Mouse (Mus musculus) myocyte (in vitro differentiated cells): ENCODE measurements around the gene Adam12. TPM values are rescaled to one million over a fixed set of nuclear protein-coding genes. Genes with fewer than 3 reads are reported as not detected.

ENCODE experiments used
- H3K27me3 ChIP-seq: one replicate; pipeline ENCODE4 v1.6.1; 2011; ENCODE audit not compliant: control insufficient read depth, insufficient read depth, insufficient read length
- H3K36me3 ChIP-seq: one replicate; pipeline ENCODE4 v1.6.1; 2011; ENCODE audit not compliant: control insufficient read depth, insufficient read depth
- H3K4me2 ChIP-seq: one replicate; pipeline ENCODE4 v1.6.1; 2011; ENCODE audit warnings: low read depth, control low read depth
- H3K4me3 ChIP-seq: one replicate; pipeline ENCODE4 v1.5.1; 2011; ENCODE audit warnings: mild to moderate bottlenecking, control low read depth, moderate library complexity
- H3K79me2 ChIP-seq: one replicate; pipeline ENCODE4 v1.6.1; 2011; ENCODE audit not compliant: control insufficient read depth, insufficient read depth
- H3ac ChIP-seq: one replicate; pipeline ENCODE4 v1.6.1; 2011; ENCODE audit not compliant: control insufficient read depth, insufficient read length
- CEBPB ChIP-seq: IDR thresholded peaks from 2 replicates; pipeline ENCODE4 v1.6.1; 2011; ENCODE audit warnings: mild to moderate bottlenecking, moderate library complexity; ENCODE audit not compliant: poor library complexity, insufficient read depth, severe bottlenecking
- E2F4 ChIP-seq: IDR thresholded peaks from one replicate; pipeline ENCODE4 v1.6.1; 2011; ENCODE audit warnings: mild to moderate bottlenecking, control low read depth, moderate library complexity; ENCODE audit not compliant: insufficient read depth
- MAX ChIP-seq: IDR thresholded peaks from one replicate; pipeline ENCODE4 v1.6.1; 2011; ENCODE audit warnings: low read depth, mild to moderate bottlenecking, control low read depth
- MYOD1 ChIP-seq, 3 experiments: IDR thresholded peaks; one replicate each; pipeline ENCODE4 v1.6.1; 2011; ENCODE audit warnings: control low read depth in 2 of 3, low read depth in 2 of 3, mild to moderate bottlenecking in 2 of 3, moderate library complexity in 1 of 3; ENCODE audit not compliant: insufficient read length in 2 of 3, control insufficient read depth in 1 of 3
- MYOG ChIP-seq, 3 experiments: IDR thresholded peaks; one replicate each; pipeline ENCODE4 v1.6.1; 2011; ENCODE audit warnings: control low read depth in 2 of 3, low read depth in 2 of 3, mild to moderate bottlenecking in 2 of 3; ENCODE audit not compliant: insufficient read length in 2 of 3, control insufficient read depth in 1 of 3, insufficient read depth in 1 of 3
- POLR2A ChIP-seq: IDR thresholded peaks from one replicate; pipeline ENCODE4 v1.6.1; 2011; ENCODE audit warnings: low read depth, mild to moderate bottlenecking, control low read depth, moderate library complexity; ENCODE audit not compliant: insufficient read length
- POLR2AphosphoS2 ChIP-seq: IDR thresholded peaks from one replicate; pipeline ENCODE4 v1.6.1; 2011; ENCODE audit warnings: low read depth, control low read depth; ENCODE audit not compliant: insufficient read length
- REST ChIP-seq: IDR thresholded peaks from one replicate; pipeline ENCODE4 v1.6.1; 2011; ENCODE audit warnings: mild to moderate bottlenecking, control low read depth, moderate library complexity; ENCODE audit not compliant: insufficient read depth, insufficient read length
- SRF ChIP-seq: IDR thresholded peaks from one replicate; pipeline ENCODE4 v1.6.1; 2011; ENCODE audit warnings: low read depth; ENCODE audit not compliant: control insufficient read depth, insufficient read length
- TCF12 ChIP-seq: IDR thresholded peaks from one replicate; pipeline ENCODE4 v1.6.1; 2011; ENCODE audit warnings: mild to moderate bottlenecking, control low read depth; ENCODE audit not compliant: poor library complexity, insufficient read depth, severe bottlenecking
- TCF3 ChIP-seq: IDR thresholded peaks from one replicate; pipeline ENCODE4 v1.6.1; 2011; ENCODE audit warnings: low read depth, control low read depth; ENCODE audit not compliant: insufficient read length
- USF1 ChIP-seq: IDR thresholded peaks from one replicate; pipeline ENCODE4 v1.6.1; 2011; ENCODE audit warnings: low read depth, mild to moderate bottlenecking, control low read depth, moderate library complexity
- polyA plus RNA-seq: library from polyadenylated mRNA; unstranded; fragments of >200 nt; fragmentation: generic; extraction: Trizol; gene quantifications from one replicate; pipeline ENCODE4 v1.2.1, GENCODE M21; 2012; ENCODE audit warnings: missing spikeins

Adam12 gene
- polyA plus RNA-seq, 1 experiment: 7.2 TPM

GRCm38 (mm10) chr7:134170180-134170910 lies 61.6 kb downstream of the Adam12 start:
- Histone ChIP-seq H3K79me2 (no peaks in the 10 kb centered on the region), H3K27me3 (no peaks in the 10 kb centered on the region), H3K4me2 (no peak overlapping the region), H3ac (no peak overlapping the region), H3K36me3 (no peaks in the 10 kb centered on the region), H3K4me3 (no peak overlapping the region)
- no peak for TF ChIP-seq POLR2A
- TF ChIP-seq TCF3: peak; percentile 54
- TF ChIP-seq POLR2AphosphoS2: no peak
- peak in 1 of 3 experiments; percentile 74 for TF ChIP-seq MYOD1 (IDR thresholded peaks at IDR 0.05; ENCODE audit: control insufficient read depth in 1 of 3, insufficient read length in 2 of 3, low read depth in 2 of 3)
- peak; percentile 90 for TF ChIP-seq CEBPB
- TF ChIP-seq REST: no peak
- TF ChIP-seq USF1: no peak
- no peak for TF ChIP-seq E2F4
- no peak for TF ChIP-seq SRF
- peak in 1 of 3 experiments; percentile 61 for TF ChIP-seq MYOG (IDR thresholded peaks at IDR 0.05; ENCODE audit: control insufficient read depth in 1 of 3, insufficient read depth in 1 of 3, insufficient read length in 2 of 3, low read depth in 2 of 3)
- no peak for TF ChIP-seq MAX
- no peak for TF ChIP-seq TCF12

DNA sequence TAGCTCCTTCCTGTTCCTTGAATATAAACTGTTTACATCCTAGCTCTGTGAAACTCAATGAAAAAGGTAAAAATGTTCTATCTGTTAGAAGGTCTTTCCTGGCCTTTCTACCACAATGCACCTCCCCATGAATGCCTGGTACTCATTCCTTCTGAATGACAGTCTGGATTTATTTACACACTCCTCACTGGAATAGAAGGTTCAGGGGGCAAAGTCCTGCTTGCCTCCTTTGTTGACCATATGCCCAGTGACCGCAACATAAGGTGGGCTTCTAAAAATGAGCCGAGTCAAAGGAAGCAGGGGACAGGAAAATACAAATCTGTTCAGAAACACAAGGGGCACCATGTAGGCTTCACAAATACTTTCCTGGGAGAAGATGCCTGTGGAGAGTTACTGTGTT lies 62.2 kb downstream of the Adam12 start:
- H3K4me3 ChIP-seq: no peak overlapping the region
- TF ChIP-seq E2F4 (no peak), MYOD1 (IDR thresholded peaks at IDR 0.05; ENCODE audit: control insufficient read depth in 1 of 3, insufficient read length in 2 of 3, low read depth in 2 of 3) (no peak), POLR2AphosphoS2 (no peak), TCF3 (no peak), MAX (no peak), MYOG (IDR thresholded peaks at IDR 0.05; ENCODE audit: control insufficient read depth in 1 of 3, insufficient read depth in 1 of 3, insufficient read length in 2 of 3, low read depth in 2 of 3) (no peak), CEBPB (no peak), SRF (no peak), REST (no peak), POLR2A (no peak), TCF12 (no peak), USF1 (no peak)
- no peaks in the 10 kb centered on the region for H3K79me2 ChIP-seq
- H3K4me2 ChIP-seq: peak overlapping the region; percentile 18
- no peaks in the 10 kb centered on the region for H3K27me3 ChIP-seq
- no peaks in the 10 kb centered on the region for H3K36me3 ChIP-seq
- no peak overlapping the region for H3ac ChIP-seq

GRCm38 (mm10) chr7:134167586-134167985 lies 64.4 kb downstream of the Adam12 start:
- no peak for TF ChIP-seq E2F4
- TF ChIP-seq SRF: no peak
- TF ChIP-seq REST: no peak
- TF ChIP-seq USF1: no peak
- TF ChIP-seq POLR2A: no peak
- TF ChIP-seq MAX: no peak
- TF ChIP-seq POLR2AphosphoS2: no peak
- no peak for TF ChIP-seq CEBPB
- TF ChIP-seq MYOD1 (IDR thresholded peaks at IDR 0.05; ENCODE audit: control insufficient read depth in 1 of 3, insufficient read length in 2 of 3, low read depth in 2 of 3): no peak
- TF ChIP-seq TCF3: no peak
- Histone ChIP-seq H3K79me2 (no peaks in the 10 kb centered on the region), H3K4me3 (no peak overlapping the region), H3K27me3 (no peaks in the 10 kb centered on the region), H3K36me3 (no peaks in the 10 kb centered on the region), H3ac (no peak overlapping the region), H3K4me2 (peak overlapping the region; percentile 55)

DNA sequence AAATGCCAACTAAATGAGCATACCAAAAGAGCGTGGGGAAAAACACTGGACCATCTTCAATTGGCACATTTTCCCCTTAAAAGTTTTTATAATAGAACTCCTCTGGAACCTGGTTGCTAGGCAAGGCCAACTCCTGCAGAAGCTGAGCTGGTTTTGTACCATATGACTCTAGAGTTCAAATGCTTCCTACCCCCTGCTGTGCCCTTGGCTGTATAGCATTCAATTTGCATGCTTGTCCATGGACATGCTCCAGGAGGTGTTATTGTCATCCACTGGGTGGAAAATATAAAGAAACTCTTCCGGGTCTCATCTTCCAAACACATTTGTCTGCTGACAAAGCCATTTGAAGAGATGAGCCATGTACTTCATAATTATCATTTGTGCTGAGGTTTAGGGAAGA lies 68.2 kb downstream of the Adam12 start:
- Histone ChIP-seq H3ac (no peak overlapping the region), H3K4me3 (no peak overlapping the region), H3K4me2 (no peak overlapping the region), H3K36me3 (peaks cover 4% of the 10 kb centered on the region), H3K27me3 (no peaks in the 10 kb centered on the region), H3K79me2 (no peaks in the 10 kb centered on the region)
- TF ChIP-seq REST: no peak
- no peak for TF ChIP-seq MYOG (IDR thresholded peaks at IDR 0.05; ENCODE audit: control insufficient read depth in 1 of 3, insufficient read depth in 1 of 3, insufficient read length in 2 of 3, low read depth in 2 of 3)
- no peak for TF ChIP-seq POLR2AphosphoS2
- TF ChIP-seq CEBPB: no peak
- TF ChIP-seq POLR2A: no peak

DNA sequence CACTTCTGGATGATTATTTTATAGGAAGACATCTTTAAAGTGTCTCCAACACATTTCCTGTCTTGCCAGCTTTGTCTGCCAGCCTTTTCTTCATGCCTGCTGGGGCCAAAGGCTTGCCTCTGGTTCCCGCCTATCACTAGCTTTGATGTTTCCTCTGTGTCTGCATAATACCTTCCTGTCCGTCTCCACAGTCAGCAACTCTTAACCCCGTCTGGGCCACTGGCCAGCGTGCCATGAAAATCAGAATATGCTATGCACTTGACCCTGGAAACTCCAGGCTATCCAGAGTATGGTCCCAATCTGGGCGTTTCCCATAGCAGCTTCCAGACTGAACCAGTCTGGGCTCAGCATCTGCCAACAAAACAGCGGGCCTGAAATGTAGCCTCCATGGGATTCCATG lies 69.1 kb downstream of the Adam12 start:
- Histone ChIP-seq H3K36me3 (peaks cover 4% of the 10 kb centered on the region), H3K79me2 (no peaks in the 10 kb centered on the region), H3K4me3 (no peak overlapping the region), H3K27me3 (no peaks in the 10 kb centered on the region), H3ac (no peak overlapping the region), H3K4me2 (no peak overlapping the region)
- TF ChIP-seq REST: no peak
- TF ChIP-seq TCF3: no peak
- TF ChIP-seq E2F4: no peak
- TF ChIP-seq POLR2A: no peak
- TF ChIP-seq SRF: no peak
- no peak for TF ChIP-seq MYOG (IDR thresholded peaks at IDR 0.05; ENCODE audit: control insufficient read depth in 1 of 3, insufficient read depth in 1 of 3, insufficient read length in 2 of 3, low read depth in 2 of 3)
- TF ChIP-seq CEBPB: no peak
- no peak for TF ChIP-seq MAX
- TF ChIP-seq TCF12: no peak
- no peak for TF ChIP-seq USF1
- TF ChIP-seq POLR2AphosphoS2: no peak
- TF ChIP-seq MYOD1 (IDR thresholded peaks at IDR 0.05; ENCODE audit: control insufficient read depth in 1 of 3, insufficient read length in 2 of 3, low read depth in 2 of 3): no peak
